Mouse (Mus musculus): Measurements from ENCODE around the gene Pa2g4. TPM values are rescaled to one million over a fixed set of nuclear protein-coding genes. Genes with fewer than 3 reads are reported as not detected.
"Not testable (repeated sequence)": the region's sequence is repeated elsewhere in the genome, so short reads cannot be mapped to it uniquely, and the experiment has no call there.

Gene Pa2g4
- polyA plus RNA-seq (2021), result 117 TPM

- TF ChIP-seq CTCF (IDR thresholded peaks at IDR 0.05), result no peak
- POLR2A ChIA-PET, result interaction anchor here (0.8 to 1.4 kb wide), 2 partner anchors 18 to 47 kb away, joined by 3 read pairs; no protein-coding TSS in a partner anchor
- peak; percentile 96 for ATAC-seq
- no peaks in the 10 kb centered on the region for H3K27me3 ChIP-seq
- peak; percentile 90 for DNase-seq (ENCODE audit: low read depth, low spot score)
- in situ Hi-C loops (cut with MboI; ENCODE audit: low pct_unique_long_range_greater_than_20kb), result no loop called here
- CTCF ChIA-PET, result interaction anchor here (0.9 to 2.4 kb wide), 3 partner anchors 15 to 47 kb away, joined by 3 to 11 read pairs (median 3); no protein-coding TSS in a partner anchor
These were observed at the start of gene Pa2g4 for GRCm38 (mm10) chr10:128565788-128566531. Pa2g4 (minus strand) TSS chr10:128565987.

- ATAC-seq, result no peak
- in situ Hi-C loops (cut with MboI; ENCODE audit: low pct_unique_long_range_greater_than_20kb), result loop anchor here (5.0 kb wide), 1 partner anchor 68 kb away; the partner anchor contains the start of genes Rpl41 and Zc3h10
These were observed 49.1 kb upstream of the Pa2g4 start for GRCm38 (mm10) chr10:128614934-128615333.

GRCm38 (mm10) chr10:128613820-128614219 is 48.0 kb upstream of the Pa2g4 start:
- H3K27me3 ChIP-seq; DNase-seq (ENCODE audit: low read depth, low spot score); ATAC-seq; POLR2A ChIA-PET: not testable (repeated sequence)
- in situ Hi-C loops (cut with MboI; ENCODE audit: low pct_unique_long_range_greater_than_20kb), result loop anchor here (5.0 kb wide), 1 partner anchor 67 kb away; the partner anchor contains the start of genes Rpl41 and Zc3h10
- CTCF ChIA-PET, result interaction anchor here (0.7 to 2.8 kb wide), 4 partner anchors 18 to 113 kb away, joined by 3 to 11 read pairs (median 7); partner anchors contain the start of genes Pa2g4 and Suox

More at GRCm38 (mm10) chr10:128614934-128615333, 49.1 kb upstream of the Pa2g4 start:
- no peaks in the 10 kb centered on the region for H3K27me3 ChIP-seq
- CTCF ChIA-PET, result interaction anchor here (1.3 kb wide), 1 partner anchor 19 kb away, joined by 3 read pairs; no protein-coding TSS in a partner anchor
- TF ChIP-seq CTCF (IDR thresholded peaks at IDR 0.05), result peak; percentile 47
- POLR2A ChIA-PET, result no interaction called here
- no peak for DNase-seq (ENCODE audit: low read depth, low spot score)

GRCm38 (mm10) chr10:128613154-128613440 is 47.3 kb upstream of the Pa2g4 start:
- DNase-seq (ENCODE audit: low read depth, low spot score) (no peak), ATAC-seq (no peak)
- TF ChIP-seq CTCF (IDR thresholded peaks at IDR 0.05), result no peak
- H3K27me3 ChIP-seq, result no peaks in the 10 kb centered on the region
- ChIA-PET POLR2A (interaction anchor here (1.0 kb wide), 1 partner anchor 47 kb away, joined by 3 read pairs; the partner anchor contains the start of gene Pa2g4), CTCF (interaction anchor here (0.6 to 2.8 kb wide), 15 partner anchors 9 to 98 kb away, joined by 3 to 24 read pairs (median 5); partner anchors contain the start of genes Esyt1, Pa2g4, Suox and Zc3h10)
- in situ Hi-C loops (cut with MboI; ENCODE audit: low pct_unique_long_range_greater_than_20kb), result loop anchor here (5.0 kb wide), 1 partner anchor 66 kb away; the partner anchor contains the start of genes Rpl41 and Zc3h10

- POLR2A ChIA-PET, result interaction anchor here (1.0 kb wide), 1 partner anchor 47 kb away, joined by 3 read pairs; the partner anchor contains the start of gene Pa2g4
- DNase-seq (ENCODE audit: low read depth, low spot score), result no peak
- peak; percentile 54 for ATAC-seq
- H3K27me3 ChIP-seq, result no peaks in the 10 kb centered on the region
- in situ Hi-C loops (cut with MboI; ENCODE audit: low pct_unique_long_range_greater_than_20kb), result loop anchor here (5.0 kb wide), 1 partner anchor 65 kb away; the partner anchor contains the start of genes Rpl41 and Zc3h10
- CTCF ChIA-PET, result interaction anchor here (0.6 to 2.8 kb wide), 17 partner anchors 10 to 271 kb away, joined by 3 to 24 read pairs (median 5); partner anchors contain the start of genes Esyt1, Pa2g4, Suox and Zc3h10
- peak; percentile 94 for TF ChIP-seq CTCF (IDR thresholded peaks at IDR 0.05)
These were observed 46.8 kb upstream of the Pa2g4 start for GRCm38 (mm10) chr10:128612433-128613153.

GRCm38 (mm10) chr10:128606483-128606882 is 40.7 kb upstream of the Pa2g4 start:
- TF ChIP-seq CTCF (IDR thresholded peaks at IDR 0.05), result no peak
- ChIA-PET POLR2A (no interaction called here), CTCF (interaction anchor here (2.5 kb wide), 1 partner anchor 15 kb away, joined by 7 read pairs; no protein-coding TSS in a partner anchor)
- ATAC-seq, result no peak
- DNase-seq (ENCODE audit: low read depth, low spot score), result no peak
- no peaks in the 10 kb centered on the region for H3K27me3 ChIP-seq
- in situ Hi-C loops (cut with MboI; ENCODE audit: low pct_unique_long_range_greater_than_20kb), result no loop called here

GRCm38 (mm10) chr10:128602470-128603128 is 36.8 kb upstream of the Pa2g4 start:
- ATAC-seq (no peak), DNase-seq (ENCODE audit: low read depth, low spot score) (no peak)
- H3K27me3 ChIP-seq, result no peaks in the 10 kb centered on the region
- no peak for TF ChIP-seq CTCF (IDR thresholded peaks at IDR 0.05)
- POLR2A ChIA-PET, result interaction anchor here (0.5 kb wide), 1 partner anchor 13 kb away, joined by 5 read pairs; the partner anchor contains the start of gene Erbb3
- in situ Hi-C loops (cut with MboI; ENCODE audit: low pct_unique_long_range_greater_than_20kb), result no loop called here
- CTCF ChIA-PET, result interaction anchor here (3.6 kb wide), 1 partner anchor 10 kb away, joined by 24 read pairs; no protein-coding TSS in a partner anchor

GRCm38 (mm10) chr10:128601499-128601898 is 35.7 kb upstream of the Pa2g4 start:
- no peaks in the 10 kb centered on the region for H3K27me3 ChIP-seq
- no peak for TF ChIP-seq CTCF (IDR thresholded peaks at IDR 0.05)
- no peak for DNase-seq (ENCODE audit: low read depth, low spot score)
- in situ Hi-C loops (cut with MboI; ENCODE audit: low pct_unique_long_range_greater_than_20kb), result no loop called here
- no peak for ATAC-seq
- POLR2A ChIA-PET, result no interaction called here
- CTCF ChIA-PET, result interaction anchor here (3.6 kb wide), 1 partner anchor 11 kb away, joined by 24 read pairs; no protein-coding TSS in a partner anchor

GRCm38 (mm10) chr10:128598476-128598875 is 32.7 kb upstream of the Pa2g4 start:
- no peak for TF ChIP-seq CTCF (IDR thresholded peaks at IDR 0.05)
- CTCF ChIA-PET, result interaction anchor here (1.3 kb wide), 1 partner anchor 14 kb away, joined by 5 read pairs; no protein-coding TSS in a partner anchor
- POLR2A ChIA-PET, result no interaction called here
- no peak for ATAC-seq
- DNase-seq (ENCODE audit: low read depth, low spot score), result no peak
- in situ Hi-C loops (cut with MboI; ENCODE audit: low pct_unique_long_range_greater_than_20kb), result no loop called here
- H3K27me3 ChIP-seq, result peaks cover 13% of the 10 kb centered on the region

- DNase-seq (ENCODE audit: low read depth, low spot score), result no peak
- in situ Hi-C loops (cut with MboI; ENCODE audit: low pct_unique_long_range_greater_than_20kb), result no loop called here
- peaks cover 18% of the 10 kb centered on the region for H3K27me3 ChIP-seq
- no peak for ATAC-seq
- CTCF ChIA-PET, result no interaction called here
- POLR2A ChIA-PET, result no interaction called here
- no peak for TF ChIP-seq CTCF (IDR thresholded peaks at IDR 0.05)
These were observed 27.0 kb upstream of the Pa2g4 start for GRCm38 (mm10) chr10:128592797-128593196.
